Mouse (Mus musculus): ENCODE measurements around the gene 1700042G07Rik. TPM values are rescaled to one million over a fixed set of nuclear protein-coding genes. Genes with fewer than 3 reads are reported as not detected.
A peak's percentile ranks its signal among the peaks of the same experiment; 100 is the strongest.
"Not testable (repeated sequence)": the region's sequence is repeated elsewhere in the genome, so short reads cannot be mapped to it uniquely, and the experiment has no call there.

1700042G07Rik gene
- total RNA-seq, 2 experiments from 2014 or later = not detected

DNA sequence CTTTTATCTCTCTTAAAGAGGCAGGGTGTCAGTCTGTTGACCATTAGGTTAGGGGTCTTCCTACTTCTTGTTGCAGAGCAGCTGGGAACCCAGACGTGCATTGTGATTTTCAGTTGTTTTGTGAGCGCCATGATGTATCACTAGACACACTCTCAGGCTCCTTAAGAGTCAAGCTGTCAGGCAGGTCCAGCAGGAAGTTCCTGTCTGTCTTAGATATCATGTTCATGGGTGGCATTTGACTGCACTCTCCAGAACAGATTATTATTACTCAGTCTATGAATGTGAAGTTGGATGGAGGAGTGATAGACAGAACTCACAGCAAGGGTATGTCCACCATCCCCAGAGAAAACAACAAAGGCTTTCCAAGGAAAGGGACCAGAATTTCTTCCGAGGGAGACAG is 31.2 kb downstream of the 1700042G07Rik start:
- DNase-seq (ENCODE audit: low spot score in 2 of 2) = no peak

GRCm38 (mm10) chr4:116206531-116206930 is 33.4 kb downstream of the 1700042G07Rik start:
- no peak for DNase-seq (ENCODE audit: low spot score in 2 of 2)

DNA sequence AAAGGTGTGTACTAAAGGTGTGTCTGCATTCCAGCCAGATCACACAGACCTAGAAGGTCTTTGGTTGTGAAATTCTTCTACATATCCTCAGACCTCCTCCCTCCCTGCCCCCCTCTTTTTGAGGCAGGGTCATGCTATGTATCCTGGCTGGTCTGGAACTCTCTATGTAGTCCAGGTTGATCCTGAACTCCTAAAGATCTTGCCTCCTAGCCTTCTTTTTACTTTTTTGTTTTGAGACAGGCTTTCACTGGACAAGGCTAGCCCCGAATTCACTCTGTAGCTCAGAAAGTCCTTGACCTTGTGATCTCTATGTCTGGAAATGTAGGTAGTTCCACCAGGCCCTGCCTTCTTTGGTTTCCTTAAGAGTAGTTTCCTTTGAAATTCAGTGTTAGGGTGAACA is 35.7 kb downstream of the 1700042G07Rik start:
- DNase-seq (ENCODE audit: low spot score in 2 of 2) = no peak

DNA sequence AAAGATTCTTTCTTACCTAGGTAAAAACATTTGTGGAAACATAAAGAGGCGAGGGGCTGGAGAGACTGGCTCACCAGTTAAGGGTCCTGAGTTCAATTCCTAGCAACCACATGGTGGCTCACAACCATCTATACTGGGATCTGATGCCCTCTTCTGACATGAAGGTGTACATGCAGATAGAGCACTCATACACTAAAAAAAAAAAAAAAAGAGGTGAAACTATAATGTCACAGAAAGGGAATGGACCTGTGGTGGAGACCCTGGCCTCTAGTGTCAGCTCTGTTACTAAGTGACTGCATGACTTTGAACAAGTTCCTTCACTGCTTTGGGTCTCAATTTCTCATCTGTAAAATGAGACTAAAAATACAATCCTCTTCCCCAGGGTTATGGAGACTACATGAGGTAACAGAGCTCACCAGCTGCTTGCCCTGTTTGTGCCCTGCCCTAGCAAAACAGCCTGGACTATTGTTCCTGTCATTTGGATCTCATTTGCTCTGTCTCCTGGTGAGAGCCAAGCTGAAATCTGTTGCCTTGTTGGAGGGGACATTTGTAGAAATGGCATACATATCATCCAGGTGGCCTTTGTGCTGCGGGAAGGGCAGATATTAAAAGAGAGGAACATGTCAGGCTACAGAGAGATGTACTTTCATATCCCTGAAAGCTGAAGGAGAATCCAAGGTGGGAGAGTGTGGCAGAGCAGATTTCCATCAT is 42.9 kb downstream of the 1700042G07Rik start:
- no peak for DNase-seq (ENCODE audit: low spot score in 2 of 2)

DNA sequence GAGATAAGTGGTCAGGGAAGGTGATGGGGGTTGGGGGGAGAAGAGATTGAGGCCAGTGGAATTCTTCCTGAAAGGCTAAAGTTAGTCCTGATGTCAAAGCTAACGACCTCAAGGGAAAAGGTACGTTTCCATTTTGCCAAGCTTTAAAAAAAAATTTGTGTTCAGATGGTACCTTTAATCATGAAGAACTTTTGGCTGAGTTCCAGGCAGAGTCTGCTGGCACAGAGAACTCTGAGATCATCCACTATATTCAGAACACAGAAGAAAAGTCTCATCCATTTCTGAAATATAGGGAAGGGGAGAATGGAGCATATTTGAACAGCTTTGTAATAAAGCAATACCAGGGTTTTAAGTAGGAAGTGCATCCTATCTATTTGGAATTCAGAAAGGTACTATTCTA is 43.9 kb downstream of the 1700042G07Rik start:
- peak in 1 of 2 experiments; percentile 52 for DNase-seq (ENCODE audit: low spot score in 2 of 2)

DNA sequence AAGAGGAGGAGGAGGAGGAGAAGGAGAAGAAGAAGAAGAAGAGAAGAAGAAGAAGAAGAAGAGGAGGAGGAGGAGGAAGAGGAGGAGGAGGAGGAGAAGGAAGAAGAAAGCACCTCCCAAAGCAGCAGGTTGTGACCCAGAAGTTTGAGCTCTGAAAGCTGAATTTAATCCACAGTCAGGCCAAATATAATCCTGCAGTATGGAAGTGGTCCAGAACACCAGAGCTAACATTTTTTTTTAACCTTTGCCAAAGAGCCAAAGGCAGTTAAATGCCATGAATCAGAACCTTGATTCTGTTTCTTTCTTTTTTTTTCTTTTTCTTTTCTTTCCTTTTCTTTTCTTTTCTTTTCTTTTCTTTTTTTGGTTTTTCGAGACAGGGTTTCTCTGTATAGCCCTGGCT is 44.5 kb downstream of the 1700042G07Rik start:
- DNase-seq (ENCODE audit: low spot score in 2 of 2) = not testable (repeated sequence)

DNA sequence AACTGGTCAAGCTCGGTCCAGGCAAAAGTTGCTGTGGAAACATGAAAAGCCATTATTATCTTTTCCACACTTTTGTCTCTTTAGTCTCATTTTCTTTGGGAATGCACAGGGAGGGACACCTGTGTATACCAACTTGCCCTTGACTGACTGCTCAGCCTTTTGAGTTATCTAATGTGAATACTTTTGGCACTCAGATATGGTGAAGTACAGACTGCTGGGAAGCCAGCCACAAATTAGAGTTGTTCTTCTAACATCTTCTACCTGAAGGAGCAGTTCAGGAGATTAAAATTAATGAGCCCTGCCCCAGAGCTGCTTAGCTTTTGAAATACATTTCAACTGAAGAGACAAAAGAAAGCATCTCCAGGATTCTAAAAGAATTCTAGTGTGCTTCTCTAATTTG is 45.9 kb downstream of the 1700042G07Rik start:
- no peak for DNase-seq (ENCODE audit: low spot score in 2 of 2)

- no peak for DNase-seq (ENCODE audit: low spot score in 2 of 2)
These were observed 47.0 kb downstream of the 1700042G07Rik start for GRCm38 (mm10) chr4:116220071-116220650.

DNA sequence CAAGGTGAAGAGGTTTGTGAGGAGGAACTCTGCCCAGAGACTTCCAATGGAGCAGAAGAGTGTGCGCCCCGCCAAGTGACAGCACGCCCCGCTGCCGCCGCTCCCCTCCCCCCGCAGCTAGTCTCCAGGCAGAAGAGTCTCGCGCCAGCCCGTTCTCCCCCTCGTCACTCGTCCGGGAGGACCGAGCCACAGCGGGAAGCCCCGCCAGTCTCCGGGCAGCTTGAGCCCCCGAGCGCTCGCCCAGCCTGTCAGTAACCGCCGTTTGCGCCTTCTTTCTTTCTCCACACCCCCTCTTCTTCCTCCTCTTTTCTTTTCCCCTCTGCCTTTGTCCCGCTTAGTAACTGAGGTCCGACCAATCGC is 47.6 kb downstream of the 1700042G07Rik start:
- no peak for DNase-seq (ENCODE audit: low spot score in 2 of 2)

DNA sequence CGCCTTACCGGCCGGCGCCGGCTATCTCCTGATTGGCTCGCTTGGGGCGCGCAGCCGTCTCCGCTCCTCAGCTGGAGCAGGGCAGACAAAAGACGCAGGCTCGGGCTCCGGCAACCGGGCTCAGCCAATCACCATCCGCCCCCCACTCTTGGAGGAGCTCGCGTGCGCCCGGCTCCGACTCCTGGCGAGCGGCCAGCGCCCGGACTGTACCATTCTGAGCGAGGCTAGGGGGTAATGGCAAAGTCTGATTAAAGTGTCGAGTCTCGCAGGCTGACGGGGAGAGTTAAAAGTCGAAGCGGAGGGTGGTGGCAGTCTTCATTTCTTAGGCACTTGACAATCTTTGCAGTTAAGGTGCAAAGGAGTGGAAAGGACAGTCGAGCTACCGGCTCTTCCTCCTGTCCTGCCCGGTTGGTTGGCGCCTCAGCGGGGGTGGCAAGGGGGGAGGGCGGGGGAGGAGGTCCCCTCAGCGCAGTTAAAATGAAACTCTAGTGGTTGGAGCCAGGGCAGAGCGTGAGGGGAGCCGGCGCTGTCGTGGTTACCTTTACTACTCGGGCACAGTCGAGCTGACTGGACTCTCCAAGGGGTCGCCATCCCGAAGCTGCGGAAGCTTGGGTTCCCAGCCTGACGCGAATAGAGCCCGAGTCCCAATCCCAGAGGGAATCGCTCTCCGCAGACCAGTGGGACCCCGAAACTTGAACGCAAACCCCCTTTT is 48.1 kb downstream of the 1700042G07Rik start, which contains the start of gene Pik3r3:
TSS of gene Pik3r3 (plus strand) at position 479 of the 712 bp plus-strand sequence.
- peak; percentile 98 to 99 for DNase-seq (ENCODE audit: low spot score in 2 of 2)

GRCm38 (mm10) chr4:116221996-116222842 is 49.0 kb downstream of the 1700042G07Rik start:
- DNase-seq (ENCODE audit: low spot score in 2 of 2) = peak; percentile 26 to 36

- DNase-seq (ENCODE audit: low spot score in 2 of 2) = no peak
These were observed 49.6 kb downstream of the 1700042G07Rik start for GRCm38 (mm10) chr4:116222843-116223119.

Other genes with a start within 250 kb of the 1700042G07Rik start
- gene Dmbx1, start 233.4 kb upstream of the 1700042G07Rik start, total RNA-seq (2021) = not detected
- 100 to 1,000 TPM; 136 to 145 TPM for gene Faah, start 155.4 kb upstream of the 1700042G07Rik start, total RNA-seq (2021)
- gene Nsun4, start 119.5 kb upstream of the 1700042G07Rik start, total RNA-seq (2021) = 1 to 10 TPM; 9.6 TPM
- 100 to 1,000 TPM; 395 to 403 TPM for gene Uqcrh, start 98.3 kb upstream of the 1700042G07Rik start, total RNA-seq (2021)
- 10 to 100 TPM; 46.2 to 50.1 TPM for gene Lrrc41, start 98.1 kb upstream of the 1700042G07Rik start, total RNA-seq (2021)
- under 1 TPM; 0.33 to 0.35 TPM for gene Rad54l, start 49.7 kb upstream of the 1700042G07Rik start, total RNA-seq (2021)
- 10 to 100 TPM; 67.5 to 68.1 TPM for gene Pomgnt1, start 49.5 kb upstream of the 1700042G07Rik start, total RNA-seq (2021)
- gene Lurap1, start 22.0 kb upstream of the 1700042G07Rik start, total RNA-seq (2021) = 10 to 100 TPM; 22.9 to 24.6 TPM
- gene Tspan1, start 5.8 kb upstream of the 1700042G07Rik start, total RNA-seq (2021) = not detected
- 1 to 10 TPM; 1.5 to 3.6 TPM for gene Gm49337, start within 50 bp of the 1700042G07Rik start, total RNA-seq (2021)
- gene Pik3r3, start 48.2 kb downstream of the 1700042G07Rik start, total RNA-seq (2021) = 10 to 100 TPM; 31.3 to 34.3 TPM

All from layer of hippocampus, adult 18-20 months (tissue).